Mouse (Mus musculus): ENCODE data around the gene Zbtb24.

- TF ChIP-seq CTCF (IDR thresholded peaks at IDR 0.05) (no peak), POLR2A (IDR thresholded peaks at IDR 0.05; ENCODE audit: insufficient read depth, low read depth, low read length) (no peak)
Observed at GRCm38 (mm10) chr10:41461057-41461722, 11.0 kb downstream of the Zbtb24 start.
